Mouse (Mus musculus) adrenal gland, adult 8-10 months (tissue): ENCODE measurements around the gene Slc15a1. TPM values are rescaled to one million over a fixed set of nuclear protein-coding genes. Genes with fewer than 3 reads are reported as not detected.
"Not testable (repeated sequence)": the region's sequence is repeated elsewhere in the genome, so short reads cannot be mapped to it uniquely, and the experiment has no call there.

ENCODE experiments used
- DNase-seq: peaks from one replicate; pipeline ENCODE4 v3.0.0; 2022
- total RNA-seq, 4 experiments: library from RNA; stranded (reverse); gene quantifications; 2 replicates each; pipeline ENCODE4 v1.2.4; 2022

Slc15a1 gene
- total RNA-seq, 4 experiments from 2014 or later, result 0.14 to 0.20 TPM; not detected in 2

GRCm38 (mm10) chr14:121450504-121451423, 54.3 kb downstream of the Slc15a1 start:
- peak; percentile 58 for DNase-seq

- no peak for DNase-seq
Measured at GRCm38 (mm10) chr14:121446951-121447350, 58.1 kb downstream of the Slc15a1 start.

- peak; percentile 45 for DNase-seq
Measured at GRCm38 (mm10) chr14:121445194-121445593, 59.9 kb downstream of the Slc15a1 start.

- DNase-seq, result no peak
Measured at GRCm38 (mm10) chr14:121440807-121441206, 64.2 kb downstream of the Slc15a1 start.

GRCm38 (mm10) chr14:121437026-121437425, 68.0 kb downstream of the Slc15a1 start:
- DNase-seq, result peak; percentile 92

- DNase-seq, result no peak
Measured at GRCm38 (mm10) chr14:121436455-121436854, 68.6 kb downstream of the Slc15a1 start.

- peak; percentile 78 for DNase-seq
Measured at GRCm38 (mm10) chr14:121435794-121436193, 69.3 kb downstream of the Slc15a1 start.

GRCm38 (mm10) chr14:121431261-121431660, 73.8 kb downstream of the Slc15a1 start:
- no peak for DNase-seq

GRCm38 (mm10) chr14:121429854-121430535, 75.1 kb downstream of the Slc15a1 start:
- no peak for DNase-seq

GRCm38 (mm10) chr14:121428148-121428547, 76.9 kb downstream of the Slc15a1 start:
- DNase-seq, result no peak

GRCm38 (mm10) chr14:121426743-121427142, 78.3 kb downstream of the Slc15a1 start:
- no peak for DNase-seq

- DNase-seq, result no peak
Measured at GRCm38 (mm10) chr14:121425004-121425793, 79.9 kb downstream of the Slc15a1 start.

- DNase-seq, result no peak
Measured at GRCm38 (mm10) chr14:121423341-121423751, 81.7 kb downstream of the Slc15a1 start.

GRCm38 (mm10) chr14:121422664-121423340, 82.2 kb downstream of the Slc15a1 start:
- no peak for DNase-seq

- no peak for DNase-seq
Measured at GRCm38 (mm10) chr14:121422000-121422399, 83.1 kb downstream of the Slc15a1 start.

GRCm38 (mm10) chr14:121417594-121417993, 87.5 kb downstream of the Slc15a1 start:
- DNase-seq, result peak; percentile 68

GRCm38 (mm10) chr14:121416626-121417319, 88.3 kb downstream of the Slc15a1 start:
- no peak for DNase-seq

- no peak for DNase-seq
Measured at GRCm38 (mm10) chr14:121414635-121415241, 90.3 kb downstream of the Slc15a1 start.

GRCm38 (mm10) chr14:121413726-121414125, 91.3 kb downstream of the Slc15a1 start:
- DNase-seq, result not testable (repeated sequence)
